Mouse (Mus musculus) skeletal muscle tissue, adult 2 months (tissue): ENCODE measurements at regions not wholly inside any gene's neighbourhood (a gene's known extent, or its start where the extent isn't known, plus 50 kb on each side); places are given as distances from the start of the nearest gene placed in this dataset.

ENCODE experiments used
- DNase-seq: peaks from one replicate; pipeline ENCODE4 v3.0.0-alpha.2; 2012; ENCODE audit warnings: low read depth, low spot score

DNA sequence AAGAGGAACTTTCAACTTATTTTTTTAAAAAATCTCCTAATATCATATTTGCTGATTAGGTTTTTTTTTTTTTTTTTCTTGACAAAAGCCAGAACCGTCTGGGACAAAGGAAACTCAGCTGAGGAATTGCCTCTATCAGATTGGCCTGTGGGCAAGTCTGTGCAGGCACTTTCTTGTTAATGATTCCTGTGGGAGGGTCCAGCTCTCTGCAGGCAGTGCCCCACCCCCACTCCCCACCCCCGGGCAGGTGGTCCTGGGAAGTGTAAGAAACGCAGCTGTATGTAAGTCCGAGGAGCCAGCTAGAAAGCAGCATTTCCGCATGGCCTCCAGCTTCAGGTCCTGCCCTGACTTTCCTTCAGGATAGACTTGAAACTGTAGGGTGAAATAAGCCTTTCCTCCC lies 377.7 kb downstream of the Sox2 start:
- no peak for DNase-seq

DNA sequence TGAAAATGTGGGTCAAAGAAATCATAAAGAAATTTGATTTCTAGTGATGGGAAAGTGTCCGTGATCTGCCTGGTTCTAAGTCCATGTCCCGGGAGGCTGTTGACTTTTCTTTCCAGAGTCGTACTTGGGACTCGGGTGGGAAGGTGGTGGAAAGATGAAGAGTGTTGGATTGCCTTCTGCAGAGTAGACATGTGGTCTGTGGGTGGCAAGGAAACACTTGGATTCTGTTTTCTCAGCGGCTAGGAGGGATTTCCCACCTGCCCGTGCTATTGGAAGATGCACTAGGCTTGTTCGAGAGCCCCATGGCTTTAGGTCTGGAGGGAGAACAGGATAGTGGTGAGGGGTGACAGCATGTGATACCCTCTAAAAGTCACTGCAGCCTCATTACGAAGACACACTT lies 379.7 kb downstream of the Sox2 start:
- DNase-seq, result no peak

DNA sequence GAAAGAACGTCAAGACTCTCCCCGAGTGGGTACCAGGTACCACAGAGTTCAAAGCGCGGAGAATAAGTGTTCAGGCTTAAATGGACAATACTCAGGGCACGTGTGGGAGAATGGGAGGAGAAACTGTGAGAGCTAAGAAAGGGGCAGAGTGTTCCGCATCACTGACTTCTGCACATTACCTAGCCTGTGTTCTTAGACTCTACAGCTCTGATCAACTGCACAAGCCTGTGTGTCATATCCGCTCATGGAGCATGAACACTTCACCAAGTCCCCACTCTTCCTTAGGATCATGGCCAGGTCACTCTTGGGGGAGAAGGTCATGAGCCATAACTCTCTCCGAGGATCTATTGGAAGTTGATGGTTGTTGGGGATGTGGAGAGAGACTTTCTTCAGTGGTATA lies 383.4 kb downstream of the Sox2 start:
- no peak for DNase-seq

DNA sequence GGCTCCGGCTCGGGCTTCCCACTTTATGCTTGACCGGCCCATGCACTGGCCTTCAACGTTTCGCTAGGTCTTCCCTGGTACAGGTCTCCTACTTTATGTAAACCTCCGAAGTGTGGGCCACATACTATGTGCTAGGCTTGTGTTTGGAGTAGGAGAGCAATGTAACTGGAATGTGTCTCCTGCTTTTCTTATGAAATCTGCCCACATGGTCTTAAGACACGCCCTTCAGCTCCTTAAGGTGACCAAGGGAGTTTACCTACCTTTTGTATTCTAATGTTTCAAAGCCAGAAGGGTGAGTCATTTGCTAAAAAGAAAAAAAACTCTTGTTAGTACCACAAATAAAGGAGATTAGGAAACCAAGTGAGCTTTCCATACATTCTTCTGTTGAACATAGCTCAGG lies 385.0 kb downstream of the Sox2 start:
- no peak for DNase-seq

DNA sequence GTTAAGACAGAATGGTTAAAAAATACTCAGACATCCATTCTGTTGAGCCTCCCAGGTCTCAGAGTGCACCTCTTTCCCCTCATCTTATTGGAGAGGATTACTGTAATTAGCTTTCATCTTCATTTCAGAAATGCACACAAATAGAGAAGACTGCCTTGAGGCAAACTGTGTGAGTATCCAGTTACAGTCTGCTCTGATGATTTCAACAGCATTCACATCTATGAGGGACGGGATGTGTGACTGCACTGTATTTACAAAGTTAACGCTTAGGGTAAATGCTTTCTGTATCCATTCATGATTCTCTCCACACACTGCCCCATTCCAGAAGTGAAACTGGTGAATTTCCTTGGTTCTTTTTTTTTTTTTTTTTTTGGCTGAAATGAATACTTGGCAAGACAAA lies 393.5 kb downstream of the Sox2 start:
- DNase-seq, result no peak

DNA sequence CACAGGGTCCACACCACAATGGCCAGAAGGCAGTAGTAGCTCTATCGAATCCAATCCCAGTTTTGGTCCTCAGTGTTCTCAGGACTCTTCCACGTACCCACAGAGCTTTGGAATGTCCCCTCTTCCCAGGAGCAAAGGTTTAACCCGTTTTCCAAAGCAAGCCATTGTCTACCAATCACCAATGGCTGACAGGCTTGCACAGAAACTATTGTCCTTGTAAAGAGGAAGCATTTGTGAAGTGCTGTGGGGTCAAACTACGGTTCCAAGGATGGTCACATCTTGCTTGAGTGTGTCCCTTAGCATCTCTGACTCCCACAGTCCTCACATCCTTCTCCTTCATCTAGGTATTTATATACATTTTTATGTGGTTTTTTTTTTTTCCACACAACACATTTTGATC lies 409.2 kb downstream of the Sox2 start:
- no peak for DNase-seq

DNA sequence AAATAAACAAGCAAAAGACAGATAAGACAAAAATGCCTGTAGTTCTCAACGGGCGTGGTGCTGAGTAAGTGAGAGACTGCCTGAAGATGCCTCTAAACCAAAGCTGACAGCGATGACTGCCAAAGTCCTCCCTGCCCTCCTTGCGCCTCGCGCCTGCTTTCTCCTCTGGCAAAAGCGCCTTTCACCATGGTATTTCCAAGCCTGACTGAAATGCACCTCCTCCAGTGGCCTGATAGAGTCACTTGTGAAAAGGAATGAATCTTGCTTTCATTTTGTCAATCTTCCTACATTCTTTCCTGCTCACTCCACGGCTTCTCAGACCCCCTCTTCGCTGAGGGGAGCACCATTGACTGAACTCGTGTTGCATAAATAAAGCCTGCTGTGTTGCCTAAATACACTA lies 409.8 kb downstream of the Sox2 start:
- DNase-seq, result no peak

DNA sequence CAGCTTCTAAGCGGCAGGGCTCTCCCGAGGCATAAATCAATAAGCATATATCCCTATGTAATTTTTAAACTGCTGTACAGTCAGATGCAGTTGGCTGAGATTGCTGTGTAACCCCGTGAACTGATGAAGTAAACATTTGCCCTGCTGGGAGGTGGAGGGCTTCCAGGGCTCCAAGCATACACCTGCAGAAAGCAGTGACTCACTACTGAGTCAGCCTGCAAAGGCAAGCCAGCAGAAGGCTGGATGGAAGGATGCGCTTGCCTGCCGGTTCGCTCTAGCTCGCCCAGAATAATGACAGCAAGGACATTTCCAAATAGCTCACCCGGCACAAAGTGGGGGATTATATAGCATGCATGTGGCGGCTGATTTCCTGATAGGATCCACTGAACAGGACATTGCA lies 416.6 kb downstream of the Sox2 start:
- DNase-seq, result no peak

DNA sequence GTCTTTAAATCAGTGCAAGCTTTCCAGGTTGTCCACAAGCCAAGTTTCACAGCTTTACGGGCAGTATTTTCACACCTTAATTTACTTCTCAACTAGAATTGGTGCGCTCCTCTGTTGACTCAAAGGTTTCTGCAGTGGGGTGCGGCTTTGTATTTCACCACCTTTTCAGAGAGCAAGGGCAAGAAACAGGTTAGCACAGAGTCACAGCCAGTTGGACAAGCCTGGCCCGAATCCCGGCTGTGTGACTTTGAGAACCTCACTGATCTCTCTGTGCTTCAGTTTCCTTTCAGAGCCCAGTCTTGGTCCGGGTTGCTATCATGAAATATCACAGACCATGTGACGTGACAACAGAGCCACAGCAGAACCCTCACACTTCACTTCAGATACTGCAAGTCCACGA lies 418.4 kb downstream of the Sox2 start:
- no peak for DNase-seq

DNA sequence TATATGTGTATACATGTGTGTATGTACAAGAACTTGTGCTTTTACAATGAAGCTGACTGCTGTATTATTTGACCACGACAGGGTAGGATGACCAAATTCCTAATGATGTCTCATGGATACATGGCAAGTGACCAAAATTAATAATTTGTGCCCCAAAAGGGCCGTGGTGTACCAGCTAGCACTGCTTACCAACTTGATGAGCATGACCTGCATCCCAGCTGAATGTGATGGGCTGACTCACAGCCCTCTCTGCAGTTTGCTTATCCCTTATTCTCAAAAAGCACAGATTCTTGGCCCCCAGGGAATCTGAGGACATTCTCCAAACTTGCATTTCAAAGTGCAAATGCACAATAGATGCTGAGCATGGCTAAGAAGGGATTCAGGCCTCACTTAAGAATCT lies 420.8 kb downstream of the Sox2 start:
- DNase-seq, result no peak

DNA sequence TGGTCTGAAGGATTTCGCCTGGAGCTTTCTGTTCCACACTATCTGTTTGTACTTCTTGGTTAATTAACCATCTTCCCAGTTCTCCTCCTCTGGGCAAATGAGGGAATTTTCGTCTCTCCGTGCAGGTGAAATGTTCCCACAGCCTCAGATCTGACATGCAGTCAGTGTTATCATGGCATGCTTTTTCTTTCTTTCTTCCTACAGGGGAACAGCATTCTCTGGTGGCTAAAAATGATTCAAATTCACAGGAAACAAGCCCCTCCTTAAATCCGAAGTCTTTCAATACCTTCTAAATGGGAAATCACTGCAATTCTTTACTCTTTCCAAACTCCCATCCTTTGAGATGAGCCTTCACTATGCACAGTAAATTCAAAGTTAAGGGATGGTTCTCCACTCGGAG lies 429.7 kb downstream of the Sox2 start:
- no peak for DNase-seq

DNA sequence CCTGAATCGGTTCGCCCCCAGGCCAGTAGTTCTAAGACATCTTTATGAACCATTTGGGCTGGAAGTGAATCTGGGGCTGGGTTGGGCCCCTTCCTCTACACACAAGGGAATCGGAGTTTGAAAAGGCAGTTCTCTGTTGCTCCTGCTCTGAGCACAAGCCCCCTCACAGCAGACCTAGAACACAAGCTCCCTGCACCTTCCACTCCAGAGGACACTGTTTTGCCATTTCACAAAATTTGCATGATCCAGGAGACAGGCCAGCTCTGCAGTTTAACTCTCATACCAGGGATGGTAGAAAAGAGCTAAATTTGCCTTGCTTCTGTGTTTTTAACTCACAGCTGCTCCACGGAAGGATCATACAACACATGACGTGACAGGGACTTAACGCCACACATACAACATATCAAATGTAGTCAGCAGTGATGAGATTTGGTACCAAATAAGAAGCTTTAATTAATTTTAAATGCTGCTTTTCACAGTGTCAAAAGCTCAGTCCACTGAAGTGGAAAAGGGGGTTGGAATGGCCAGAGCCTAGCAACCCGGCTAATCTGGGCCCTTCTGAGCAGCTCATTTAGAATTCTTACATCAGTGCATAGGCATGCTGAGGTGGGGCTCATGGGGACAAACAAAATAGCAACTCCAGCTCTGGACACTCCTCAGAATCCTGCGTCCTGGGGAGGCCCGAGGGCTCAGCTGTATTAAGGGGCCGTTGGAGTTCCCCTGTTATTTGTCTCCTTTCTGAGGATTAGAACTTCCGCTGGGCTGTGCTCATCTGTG lies 434.1 kb downstream of the Sox2 start:
- DNase-seq, result no peak

DNA sequence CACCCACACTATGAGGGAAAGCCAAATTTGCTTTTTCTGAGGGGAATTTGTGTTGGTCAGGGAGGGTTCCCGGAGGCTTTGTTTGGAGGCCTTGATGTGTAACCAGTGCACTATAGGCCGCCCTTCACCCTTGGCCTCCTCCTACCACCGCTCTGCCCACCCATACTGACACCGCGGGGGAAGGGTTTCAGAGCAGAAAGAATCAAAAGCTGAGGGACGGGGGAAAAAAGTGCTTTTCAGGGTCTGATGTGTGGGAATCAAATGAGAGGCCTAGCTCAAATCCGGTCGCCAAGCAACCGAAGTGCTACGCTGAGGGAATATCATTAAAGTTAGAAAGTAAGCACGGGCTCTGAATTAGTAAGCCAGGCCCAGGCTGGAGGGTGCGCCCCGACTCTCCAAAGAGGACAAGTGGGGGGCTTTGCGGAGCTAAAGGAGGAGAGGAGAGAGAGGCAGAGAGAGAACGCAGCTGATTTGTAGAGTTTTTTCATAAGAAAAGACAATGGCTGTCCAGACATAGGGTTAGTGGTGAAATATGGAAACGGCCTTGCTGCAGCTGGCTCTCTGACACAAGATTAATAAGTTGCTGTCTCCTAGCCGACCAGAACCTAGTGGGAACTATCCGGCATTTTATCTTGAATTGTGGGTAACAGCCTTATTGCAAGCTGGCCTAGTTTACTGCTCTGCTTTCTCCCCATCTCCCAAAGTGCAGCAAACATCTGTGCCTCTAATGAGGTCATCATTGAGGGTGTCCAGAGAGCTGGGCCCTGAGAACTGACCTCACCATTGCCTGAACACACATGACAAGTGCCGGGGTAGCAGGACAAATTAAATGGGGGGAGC lies 438.3 kb downstream of the Sox2 start:
- DNase-seq, result peak; percentile 10

DNA sequence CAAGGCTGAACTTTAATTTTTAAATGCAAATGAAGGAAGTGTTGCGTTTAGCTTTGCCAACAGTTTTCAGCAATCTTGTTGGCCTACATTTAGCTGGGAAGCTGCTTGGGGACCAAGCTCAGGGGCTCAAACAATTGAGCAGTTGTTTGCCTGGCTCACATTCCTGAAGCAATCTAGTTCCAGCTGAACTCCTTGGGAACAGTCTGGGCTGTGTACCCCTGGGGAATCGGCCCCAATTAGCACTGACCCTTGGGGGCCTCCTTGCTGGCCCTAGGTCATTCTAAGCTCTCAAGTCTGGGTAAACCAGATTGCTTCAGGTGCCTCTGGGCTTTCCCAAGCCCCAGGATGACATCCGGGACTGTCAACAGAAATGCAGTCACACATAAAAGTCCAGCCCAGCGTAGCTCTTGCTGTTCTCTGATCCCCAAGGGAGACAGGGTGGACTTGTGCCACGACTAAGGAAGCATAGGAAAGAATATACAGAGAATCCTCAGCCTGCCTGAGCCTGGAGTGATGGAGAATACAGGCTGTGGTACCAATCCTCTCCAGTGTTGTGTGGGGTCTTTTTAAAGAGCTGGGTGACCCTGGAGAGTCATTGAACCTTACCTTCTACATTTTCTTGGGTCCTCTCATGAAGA lies 440.4 kb downstream of the Sox2 start:
- peak; percentile 8 for DNase-seq

DNA sequence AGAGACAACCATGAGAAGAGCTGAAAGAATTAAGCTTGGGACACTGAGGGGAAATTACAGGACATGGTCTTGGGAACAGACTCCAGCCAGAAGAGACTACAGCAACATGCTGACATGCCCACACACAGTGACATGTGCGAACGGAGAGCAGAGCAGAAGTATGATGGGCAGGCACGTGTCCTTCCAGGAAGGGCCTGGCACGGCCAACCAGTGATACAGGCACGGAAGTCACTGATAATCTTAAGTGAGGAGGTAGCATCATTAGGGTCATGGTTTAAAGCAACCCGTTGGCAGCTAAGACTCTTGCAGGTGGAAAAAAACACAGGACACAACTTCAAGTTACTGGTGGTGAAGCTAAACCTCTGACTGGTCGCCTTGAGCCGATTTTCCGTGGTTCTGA lies 442.8 kb downstream of the Sox2 start:
- no peak for DNase-seq

DNA sequence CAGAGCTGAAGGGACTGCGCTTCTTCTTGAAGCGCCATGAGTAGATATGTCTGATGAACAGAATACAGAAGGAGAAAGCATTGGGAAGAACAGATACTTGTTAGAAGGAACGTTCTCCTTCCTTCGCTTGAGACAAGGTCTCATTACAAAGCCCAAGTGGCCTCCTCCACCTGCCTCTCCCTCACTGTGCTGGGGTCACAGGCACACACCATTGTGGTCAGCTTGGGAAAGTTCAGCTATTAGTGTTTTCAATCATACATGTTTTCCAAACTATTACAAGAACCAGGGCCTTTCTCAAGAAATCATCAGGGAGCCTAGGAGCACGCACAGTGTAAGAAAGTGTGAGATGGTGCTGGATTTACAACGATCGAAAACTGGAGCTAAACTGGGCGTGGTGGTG lies 445.0 kb downstream of the Sox2 start:
- DNase-seq, result no peak

DNA sequence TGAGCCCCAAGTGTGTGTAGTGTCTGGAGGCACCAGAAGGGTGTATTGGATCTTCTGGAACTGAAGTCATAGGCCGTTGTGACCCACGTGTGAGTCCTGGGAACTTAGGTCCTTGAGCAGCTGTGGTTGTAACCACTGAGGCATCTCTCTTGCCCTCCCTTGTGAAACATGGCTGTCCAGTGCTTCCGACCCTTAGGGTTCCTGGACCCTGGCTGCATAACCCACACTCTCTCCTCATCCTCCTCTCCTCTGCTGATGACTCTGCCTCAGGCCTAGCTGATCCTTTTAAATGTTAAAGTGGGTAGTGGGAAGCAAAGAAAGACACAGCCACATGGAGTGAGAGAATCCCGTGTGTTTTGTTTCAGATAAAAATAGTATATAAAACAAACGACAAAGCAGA lies 446.2 kb downstream of the Sox2 start:
- DNase-seq, result no peak

DNA sequence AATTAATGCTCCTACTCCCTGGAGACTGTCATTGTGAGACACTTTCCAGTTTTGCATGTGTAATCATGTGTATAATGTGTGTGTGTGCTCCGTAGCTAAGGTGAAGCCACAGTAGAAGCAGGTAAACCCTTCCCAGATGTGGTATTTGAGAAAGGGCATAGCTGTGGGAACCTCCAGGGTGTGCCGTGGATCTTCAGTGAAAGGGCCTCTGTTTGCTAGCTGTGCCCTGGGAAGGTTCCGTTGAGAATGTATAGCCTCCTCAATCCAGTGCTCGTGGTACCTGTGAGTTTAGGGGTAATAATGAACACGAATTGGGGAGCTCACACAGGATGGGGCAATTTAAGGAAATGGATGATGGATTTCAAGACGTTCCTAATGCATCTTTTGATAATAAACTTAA lies 447.6 kb downstream of the Sox2 start:
- no peak for DNase-seq

DNA sequence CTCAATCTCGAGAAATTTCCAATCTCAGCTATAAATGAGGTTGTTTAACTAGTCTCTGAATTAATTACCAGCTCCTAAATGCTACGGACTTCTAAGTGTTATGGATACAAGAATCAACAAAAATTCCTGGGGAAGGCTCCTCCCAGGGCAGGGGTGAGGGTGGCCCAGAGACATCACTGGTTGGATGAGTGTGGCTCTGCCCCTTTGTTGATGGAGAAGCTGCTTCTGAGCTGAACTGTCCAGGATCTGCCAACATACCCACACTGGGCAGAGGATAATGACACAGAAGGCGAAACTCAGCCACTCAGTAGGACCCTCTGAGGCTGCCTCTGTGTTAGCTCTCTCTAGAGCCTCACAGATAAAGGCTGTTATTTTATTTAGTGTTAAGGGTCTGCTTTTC lies 449.0 kb downstream of the Sox2 start:
- DNase-seq, result no peak

DNA sequence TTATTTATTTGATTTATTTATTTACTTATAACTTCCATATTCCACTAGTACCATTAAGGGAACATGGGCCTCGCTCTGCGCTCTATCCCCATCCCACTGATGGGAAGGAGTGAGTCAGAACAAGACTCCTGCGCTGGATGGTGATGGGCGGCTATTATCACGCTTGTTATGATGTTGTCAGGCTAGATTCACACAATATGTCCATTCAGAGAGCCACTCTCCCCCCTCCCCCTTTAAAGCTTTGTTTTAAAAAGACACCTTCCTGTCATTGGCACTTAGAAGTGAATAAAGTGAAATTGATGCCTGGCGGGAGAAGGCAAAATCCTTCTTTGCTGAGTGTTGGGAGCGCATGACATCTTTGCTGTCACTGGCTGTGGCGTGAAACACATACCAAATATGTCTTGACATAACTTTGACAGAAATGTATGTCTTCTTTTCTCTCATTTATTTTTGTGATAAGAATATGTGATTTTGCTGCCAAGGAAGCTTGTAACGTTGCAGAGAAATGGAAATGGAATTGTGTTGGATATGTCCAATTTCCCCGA lies 449.7 kb downstream of the Sox2 start:
- DNase-seq, result no peak

DNA sequence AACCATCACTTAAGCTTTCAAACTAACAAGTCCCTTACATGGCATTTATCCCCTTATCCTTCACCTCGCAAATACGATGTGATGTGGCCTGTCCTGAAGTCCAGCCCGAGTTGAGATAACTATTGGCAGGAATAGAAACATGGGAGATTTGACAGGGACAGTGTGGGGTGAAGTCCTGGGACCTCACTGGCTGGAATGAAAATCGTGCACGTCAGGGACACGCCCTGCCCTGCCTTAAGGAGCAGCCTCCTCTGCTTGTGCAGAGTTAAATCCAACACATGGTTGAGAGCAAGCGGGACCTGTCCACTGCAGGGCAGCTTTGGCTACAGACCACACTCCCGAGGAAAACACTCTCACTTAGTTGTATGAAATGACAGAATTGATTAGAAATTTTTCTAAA lies 451.1 kb downstream of the Sox2 start:
- DNase-seq, result no peak

DNA sequence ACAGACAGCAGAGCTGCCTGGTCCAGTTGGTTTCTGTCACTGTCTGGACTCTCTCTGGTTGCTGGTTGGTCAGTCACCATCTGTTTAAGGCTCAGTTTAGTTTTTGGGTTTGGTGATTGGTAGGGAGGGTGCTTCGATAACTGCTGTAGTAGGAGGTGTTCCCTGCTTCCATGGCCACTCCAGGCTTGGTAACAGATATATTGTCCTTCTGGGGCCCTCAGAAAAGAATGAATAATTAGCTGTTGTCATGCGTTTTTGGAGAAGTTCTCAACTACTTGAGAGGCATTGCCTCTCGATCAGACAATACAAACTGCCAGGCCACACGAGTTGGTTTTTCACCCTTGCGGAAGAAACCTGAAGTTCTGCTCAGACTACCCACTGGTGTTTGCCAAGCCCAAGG lies 451.7 kb downstream of the Sox2 start:
- DNase-seq, result no peak
